Comparison of ENCODE assay signal across 8 mouse cellular contexts in genomic region chr5:9266280-9266923, GRCm38 (mm10). TPM values are rescaled to one million over a fixed set of nuclear protein-coding genes. Genes with fewer than 3 reads are reported as not detected.
DNase-seq lines count a peak whose midpoint lies in the region; ATAC-seq lines count a peak whose summit lies in the region.

No protein-coding gene starts in this region.

- peak overlapping the region; percentile 70 for H3K9ac ChIP-seq in lung, embryonic 16.5 days (ENCODE audit: low read length)
- H3K9ac ChIP-seq in stomach, embryonic 15.5 days: peak overlapping the region; percentile 46

- peak; percentile 65 for ATAC-seq in cerebellum, adult (ENCODE audit: insufficient number of reproducible peaks, low FRiP score, low TSS enrichment)
- ATAC-seq in granulocyte monocyte progenitor cell, adult 5-6 weeks (replicated peaks; ENCODE audit: poor library complexity, severe bottlenecking): peak; percentile 55
- ATAC-seq in lung, embryonic 16.5 days (ENCODE audit: low read depth): peak; percentile 81
- ATAC-seq in stomach, embryonic 15.5 days (ENCODE audit: insufficient read depth, low FRiP score, low read depth): no peak; the same call in 1 of the 2 replicates

- H3K9me3 ChIP-seq in lung, embryonic 16.5 days (ENCODE audit: control insufficient read depth, low read length): no peaks in the 10 kb centered on the region
- no peaks in the 10 kb centered on the region for H3K9me3 ChIP-seq in stomach, embryonic 15.5 days

- peak overlapping the region; percentile 98 for H3K4me2 ChIP-seq in lung, embryonic 16.5 days (ENCODE audit: low read depth, low read length)
- H3K4me2 ChIP-seq in stomach, embryonic 15.5 days: peak overlapping the region; percentile 97

- H3K4me3 ChIP-seq in lung, embryonic 16.5 days (ENCODE audit: low read length): peak overlapping the region; percentile 73
- H3K4me3 ChIP-seq in stomach, embryonic 15.5 days (replicated peaks): peak overlapping the region; percentile 65

- no peak for DNase-seq in cerebellum, adult 11 months
- peak; percentile 2 for DNase-seq in ovary, postnatal 10 days (ENCODE audit: low spot score)
- no peak for DNase-seq in ovary, postnatal 14 days (ENCODE audit: low spot score)
- no peak for DNase-seq in urinary bladder, postnatal 25 days (ENCODE audit: low spot score)

- peaks cover 7% of the 10 kb centered on the region for H3K4me1 ChIP-seq in lung, embryonic 16.5 days (replicated peaks; ENCODE audit: control insufficient read depth, insufficient read depth, low read length)
- H3K4me1 ChIP-seq in stomach, embryonic 15.5 days: 0 out of 2 replicates have a peak, but pooled peaks cover 3% of the 10 kb centered on the region

- WGBS in lung, embryonic 16.5 days: under 1% methylated on average over 28 of the region's 30 CpGs
- WGBS in stomach, embryonic 15.5 days: under 1% methylated on average over 30 of the region's 30 CpGs

- H3K27me3 ChIP-seq in lung, embryonic 16.5 days (ENCODE audit: control insufficient read depth, insufficient read depth, low read depth, low read length): no peaks in the 10 kb centered on the region; the same call in 1 of the 2 replicates
- 0 out of 2 replicates have a peak, but pooled peaks cover 5% of the 10 kb centered on the region for H3K27me3 ChIP-seq in stomach, embryonic 15.5 days (replicated peaks)

- H3K36me3 ChIP-seq in lung, embryonic 16.5 days (ENCODE audit: control insufficient read depth, insufficient read depth, low read length): no peaks in the 10 kb centered on the region
- no peaks in the 10 kb centered on the region for H3K36me3 ChIP-seq in stomach, embryonic 15.5 days

- H3K27ac ChIP-seq in lung, embryonic 16.5 days (ENCODE audit: low read length): 0 out of 2 replicates have a peak overlapping the region, but pooled peaks have one; percentile 5
- H3K27ac ChIP-seq in stomach, embryonic 15.5 days: peak overlapping the region; percentile 69; the same call in 1 of the 2 replicates

RNA-seq across cellular contexts. Expression of gene 9330182L06Rik, which starts 0.5 kb away (rescaled TPM):
- total RNA-seq in granulocyte monocyte progenitor cell, adult 5-6 weeks (2014; fragmentation: Nextera tagmentation): 1.2 TPM in 1 of 2 replicates, not detected in the other
- total RNA-seq in granulocyte monocyte progenitor cell, adult 5-6 weeks (2017): 1.5 and 3.1 TPM in 2 replicates
- polyA plus RNA-seq in lung, embryonic 16.5 days (2015; fragmentation: Nextera tagmentation; extraction: Ambion mirVana): 3.2 and 3.3 TPM in 2 replicates
- polyA plus RNA-seq in stomach, embryonic 15.5 days (2015; fragmentation: Nextera tagmentation; extraction: Ambion mirVana): 4.3 and 4.7 TPM in 2 replicates
